Mouse (Mus musculus) gastrocnemius, postnatal 14 days (tissue): ENCODE data around the gene N4bp2l1. TPM values are rescaled to one million over a fixed set of nuclear protein-coding genes. Genes with fewer than 3 reads are reported as not detected.

Source experiments
- total RNA-seq, 2 experiments: library from RNA; stranded (reverse); gene quantifications; 2 replicates each; pipeline ENCODE4 v1.2.3; 2021

N4bp2l1 gene
- total RNA-seq, 2 experiments from 2014 or later, result 1.7 to 3.6 TPM

Other genes starting within 250 kb of the N4bp2l1 start
- not detected for gene Zar1l, start 79.0 kb downstream of the N4bp2l1 start, total RNA-seq
- 1 to 10 TPM; 2.7 to 3.1 TPM for gene Brca2, start 74.6 kb downstream of the N4bp2l1 start, total RNA-seq
- gene N4bp2l2, start 69.0 kb upstream of the N4bp2l1 start, total RNA-seq, result 10 to 100 TPM; 28.3 to 30.0 TPM
- gene Pds5b, start 76.6 kb upstream of the N4bp2l1 start, total RNA-seq, result 10 to 100 TPM; 16.6 to 19.2 TPM